Mouse (Mus musculus): ENCODE results near the gene Poldip2.

DNA sequence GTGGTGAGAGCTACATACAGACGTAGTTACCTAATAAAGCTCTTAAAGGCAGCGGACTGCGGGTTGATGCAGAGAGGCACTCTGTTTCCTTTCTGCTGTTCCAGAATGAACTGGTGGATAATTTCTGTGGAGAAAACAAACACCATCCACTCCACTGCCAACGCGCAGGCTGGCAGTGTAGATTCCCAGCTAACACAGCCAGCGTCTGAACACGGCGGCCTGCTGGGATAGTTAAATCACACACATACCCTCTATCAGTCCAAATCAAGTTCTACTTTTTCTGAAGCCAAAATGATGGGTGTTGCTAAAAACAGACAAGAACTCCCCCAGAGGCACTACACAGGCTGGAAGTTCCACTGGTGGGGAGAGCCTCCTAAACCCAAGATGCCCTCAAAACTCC, 59.4 kb downstream of the Poldip2 start:
- no peak for TF ChIP-seq GATA1 (IDR thresholded peaks at IDR 0.05; ENCODE audit: borderline replicate concordance, low read length)
- no peak for TF ChIP-seq FLI1 (IDR thresholded peaks at IDR 0.05; ENCODE audit: low read length)

Measured in megakaryocyte, embryonic 14.5 days (primary cell).